Mouse (Mus musculus): ENCODE results near the gene Nim1k. TPM values are rescaled to one million over a fixed set of nuclear protein-coding genes. Genes with fewer than 3 reads are reported as not detected.

The Nim1k gene
- polyA plus RNA-seq (2012; rRNA removed) (1.2 and 1.3 TPM in 2 replicates), polyA plus RNA-seq (2014; fragmentation: Nextera tagmentation; extraction: Ambion mirVana) (2.1 and 2.2 TPM in 2 replicates)

GRCm38 (mm10) chr13:119755681-119756471 lies at the start of gene Nim1k:
Gene Nim1k, minus strand, starts transcription at chr13:119755882.
- Histone ChIP-seq H3K27me3 (ENCODE audit: control insufficient read depth, insufficient read depth, low read length) (no peaks in the 10 kb centered on the region), H3K27ac (replicated peaks; ENCODE audit: low read depth, low read length) (peak within 1 kb of the TSS; percentile 43; the same call in 1 of the 2 replicates), H3K9me3 (ENCODE audit: control insufficient read depth, low read length) (no peaks in the 10 kb centered on the region), H3K4me1 (ENCODE audit: control insufficient read depth, insufficient read depth, low read length) (peaks cover 9% of the 10 kb centered on the region), H3K4me2 (replicated peaks; ENCODE audit: low read depth, low read length, severe bottlenecking) (peak within 1 kb of the TSS; percentile 94), H3K4me3 (replicated peaks; ENCODE audit: low read length) (peak within 1 kb of the TSS; percentile 55), H3K9ac (ENCODE audit: low read depth, low read length, severe bottlenecking) (peak within 1 kb of the TSS; percentile 74), H3K36me3 (ENCODE audit: control insufficient read depth, insufficient read depth, low read length) (no peaks in the 10 kb centered on the region)
- WGBS = under 1% methylated on average over 41 of the region's 43 CpGs
- peak; percentile 51; the same call in 1 of the 2 replicates for TF ChIP-seq POLR2A (IDR thresholded peaks at IDR 0.05; ENCODE audit: borderline replicate concordance, extremely low read depth, insufficient read depth, insufficient read length)
- ATAC-seq (ENCODE audit: low FRiP score, low read depth) (peak; percentile 88), DNase-seq (ENCODE audit: low spot score) (peak; percentile 65)

- H3K4me1 ChIP-seq (ENCODE audit: control insufficient read depth, insufficient read depth, low read length) = no peaks in the 10 kb centered on the region
- no peak for TF ChIP-seq POLR2A (IDR thresholded peaks at IDR 0.05; ENCODE audit: borderline replicate concordance, extremely low read depth, insufficient read depth, insufficient read length)
Measured at GRCm38 (mm10) chr13:119797656-119798055, 42.0 kb upstream of the Nim1k start.

GRCm38 (mm10) chr13:119792791-119793404 lies 37.2 kb upstream of the Nim1k start:
- ATAC-seq (ENCODE audit: low FRiP score, low read depth) = no peak
- Histone ChIP-seq H3K9me3 (ENCODE audit: control insufficient read depth, low read length) (no peaks in the 10 kb centered on the region), H3K4me3 (replicated peaks; ENCODE audit: low read length) (no peak overlapping the region), H3K27ac (replicated peaks; ENCODE audit: low read depth, low read length) (no peak overlapping the region), H3K9ac (ENCODE audit: low read depth, low read length, severe bottlenecking) (no peak overlapping the region), H3K27me3 (ENCODE audit: control insufficient read depth, insufficient read depth, low read length) (no peaks in the 10 kb centered on the region), H3K4me2 (replicated peaks; ENCODE audit: low read depth, low read length, severe bottlenecking) (no peak overlapping the region), H3K4me1 (ENCODE audit: control insufficient read depth, insufficient read depth, low read length) (peaks cover 6% of the 10 kb centered on the region; the same call in 1 of the 2 replicates), H3K36me3 (ENCODE audit: control insufficient read depth, insufficient read depth, low read length) (peaks cover 6% of the 10 kb centered on the region; the same call in 1 of the 2 replicates)
- DNase-seq (ENCODE audit: low spot score) = no peak
- 83% methylated on average over 5 of the region's 5 CpGs for WGBS
- TF ChIP-seq POLR2A (IDR thresholded peaks at IDR 0.05; ENCODE audit: borderline replicate concordance, extremely low read depth, insufficient read depth, insufficient read length) = no peak

More at GRCm38 (mm10) chr13:119797656-119798055, 42.0 kb upstream of the Nim1k start:
- ATAC-seq (ENCODE audit: low FRiP score, low read depth) (no peak), DNase-seq (ENCODE audit: low spot score) (no peak)
- H3K9ac ChIP-seq (ENCODE audit: low read depth, low read length, severe bottlenecking) = no peak overlapping the region
- H3K4me2 ChIP-seq (replicated peaks; ENCODE audit: low read depth, low read length, severe bottlenecking) = no peak overlapping the region
- H3K4me3 ChIP-seq (replicated peaks; ENCODE audit: low read length) = no peak overlapping the region
- no peak overlapping the region for H3K27ac ChIP-seq (replicated peaks; ENCODE audit: low read depth, low read length)
- no peaks in the 10 kb centered on the region for H3K9me3 ChIP-seq (ENCODE audit: control insufficient read depth, low read length)
- WGBS = 64% methylated on average over 4 of the region's 4 CpGs
- H3K27me3 ChIP-seq (ENCODE audit: control insufficient read depth, insufficient read depth, low read length) = no peaks in the 10 kb centered on the region
- H3K36me3 ChIP-seq (ENCODE audit: control insufficient read depth, insufficient read depth, low read length) = no peaks in the 10 kb centered on the region

DNA sequence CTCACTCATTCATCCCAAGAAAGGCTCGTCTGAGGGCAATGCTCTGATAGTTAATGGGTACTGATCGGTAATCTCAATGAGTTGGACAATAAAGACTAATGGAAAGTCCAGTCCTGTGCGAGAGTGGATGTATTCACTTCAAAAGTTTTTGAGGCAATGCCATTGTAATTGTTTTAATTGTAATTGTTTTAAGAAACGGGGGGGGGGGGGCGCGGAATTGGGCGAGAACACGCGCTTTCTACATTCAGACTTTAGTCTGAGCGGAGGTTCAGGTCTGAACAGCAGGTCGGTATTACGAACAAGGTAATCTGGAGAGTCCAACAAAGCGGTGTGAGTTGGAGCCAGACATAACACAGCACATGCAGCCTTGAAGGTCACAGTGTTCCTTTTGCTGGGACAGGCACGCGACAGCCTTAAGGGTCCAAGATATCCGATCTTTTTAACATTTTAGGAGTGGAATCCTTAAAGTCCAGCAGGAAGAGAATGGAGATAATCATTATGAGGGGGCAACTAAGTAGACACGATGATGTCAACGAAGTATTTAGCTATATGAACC lies 36.0 kb upstream of the Nim1k start:
- no peak for DNase-seq (ENCODE audit: low spot score)
- no peak for ATAC-seq (ENCODE audit: low FRiP score, low read depth)

More for the DNA sequence above, 36.0 kb upstream of the Nim1k start:
- Histone ChIP-seq H3K4me1 (ENCODE audit: control insufficient read depth, insufficient read depth, low read length) (peaks cover 6% of the 10 kb centered on the region; the same call in 1 of the 2 replicates), H3K36me3 (ENCODE audit: control insufficient read depth, insufficient read depth, low read length) (peaks cover 14% of the 10 kb centered on the region), H3K27me3 (ENCODE audit: control insufficient read depth, insufficient read depth, low read length) (no peaks in the 10 kb centered on the region), H3K27ac (replicated peaks; ENCODE audit: low read depth, low read length) (peak overlapping the region; percentile 91), H3K4me3 (replicated peaks; ENCODE audit: low read length) (peak overlapping the region; percentile 88), H3K9ac (ENCODE audit: low read depth, low read length, severe bottlenecking) (peak overlapping the region; percentile 95), H3K9me3 (ENCODE audit: control insufficient read depth, low read length) (no peaks in the 10 kb centered on the region), H3K4me2 (replicated peaks; ENCODE audit: low read depth, low read length, severe bottlenecking) (peak overlapping the region; percentile 84)
- no peak for TF ChIP-seq POLR2A (IDR thresholded peaks at IDR 0.05; ENCODE audit: borderline replicate concordance, extremely low read depth, insufficient read depth, insufficient read length)
- 3% methylated on average over 18 of the region's 18 CpGs for WGBS
